Mouse (Mus musculus): ENCODE data around the gene Mapk8ip3. TPM values are rescaled to one million over a fixed set of nuclear protein-coding genes. Genes with fewer than 3 reads are reported as not detected.

Gene Mapk8ip3
- polyA plus RNA-seq, 1 experiment: 60.2 TPM

- Histone ChIP-seq H3K27me3 (ENCODE audit: control insufficient read depth, insufficient read depth, low read length) (no peaks in the 10 kb centered on the region), H3K27ac (ENCODE audit: control insufficient read depth, insufficient read depth, low read depth, low read length) (no peak overlapping the region), H3K36me3 (ENCODE audit: control insufficient read depth, insufficient read depth, low read length) (peaks cover 2% of the 10 kb centered on the region), H3K4me3 (ENCODE audit: control insufficient read depth, low read depth, low read length) (no peak overlapping the region), H3K4me1 (ENCODE audit: control insufficient read depth, insufficient read depth, low read length) (peaks cover 17% of the 10 kb centered on the region)
- TF ChIP-seq POLR2A (IDR thresholded peaks at IDR 0.05; ENCODE audit: control insufficient read depth, low read depth, low read length) (peak; percentile 39; the same call in 1 of the 2 replicates), CTCF (IDR thresholded peaks at IDR 0.05; ENCODE audit: control insufficient read depth, insufficient read depth, insufficient replicate concordance, low read depth, low read length) (no peak)
Observed at GRCm38 (mm10) chr17:24890151-24891092, 46.4 kb downstream of the Mapk8ip3 start.

DNA sequence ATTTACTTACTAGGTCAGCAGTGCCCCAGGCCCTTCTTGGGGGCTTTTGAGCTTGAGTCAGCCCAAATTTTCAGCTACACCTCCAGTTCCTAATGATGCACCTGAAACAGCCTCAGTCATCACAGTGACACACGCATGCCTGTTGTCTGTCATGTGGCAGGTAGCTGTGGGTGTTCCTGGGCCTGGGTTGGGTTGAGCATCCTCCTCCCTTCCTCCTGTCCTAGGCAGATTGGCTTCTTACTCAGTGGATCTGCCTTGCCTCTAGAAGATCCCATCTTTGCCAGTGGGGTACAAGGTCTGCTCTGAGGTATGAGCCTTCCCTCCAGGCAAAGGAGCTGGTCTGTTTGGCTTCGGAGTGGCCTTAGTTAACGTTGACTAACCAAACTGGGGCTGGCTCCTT lies 47.9 kb downstream of the Mapk8ip3 start:
- H3K27me3 ChIP-seq (ENCODE audit: control insufficient read depth, insufficient read depth, low read length): no peaks in the 10 kb centered on the region
- H3K4me1 ChIP-seq (ENCODE audit: control insufficient read depth, insufficient read depth, low read length): peaks cover 13% of the 10 kb centered on the region
- no peak overlapping the region for H3K27ac ChIP-seq (ENCODE audit: control insufficient read depth, insufficient read depth, low read depth, low read length)
- TF ChIP-seq POLR2A (IDR thresholded peaks at IDR 0.05; ENCODE audit: control insufficient read depth, low read depth, low read length) (no peak; the same call in 1 of the 2 replicates), CTCF (IDR thresholded peaks at IDR 0.05; ENCODE audit: control insufficient read depth, insufficient read depth, insufficient replicate concordance, low read depth, low read length) (no peak)
- 0 out of 2 replicates have a peak overlapping the region, but pooled peaks have one; percentile 6 for H3K4me3 ChIP-seq (ENCODE audit: control insufficient read depth, low read depth, low read length)
- H3K36me3 ChIP-seq (ENCODE audit: control insufficient read depth, insufficient read depth, low read length): peaks cover 2% of the 10 kb centered on the region

DNA sequence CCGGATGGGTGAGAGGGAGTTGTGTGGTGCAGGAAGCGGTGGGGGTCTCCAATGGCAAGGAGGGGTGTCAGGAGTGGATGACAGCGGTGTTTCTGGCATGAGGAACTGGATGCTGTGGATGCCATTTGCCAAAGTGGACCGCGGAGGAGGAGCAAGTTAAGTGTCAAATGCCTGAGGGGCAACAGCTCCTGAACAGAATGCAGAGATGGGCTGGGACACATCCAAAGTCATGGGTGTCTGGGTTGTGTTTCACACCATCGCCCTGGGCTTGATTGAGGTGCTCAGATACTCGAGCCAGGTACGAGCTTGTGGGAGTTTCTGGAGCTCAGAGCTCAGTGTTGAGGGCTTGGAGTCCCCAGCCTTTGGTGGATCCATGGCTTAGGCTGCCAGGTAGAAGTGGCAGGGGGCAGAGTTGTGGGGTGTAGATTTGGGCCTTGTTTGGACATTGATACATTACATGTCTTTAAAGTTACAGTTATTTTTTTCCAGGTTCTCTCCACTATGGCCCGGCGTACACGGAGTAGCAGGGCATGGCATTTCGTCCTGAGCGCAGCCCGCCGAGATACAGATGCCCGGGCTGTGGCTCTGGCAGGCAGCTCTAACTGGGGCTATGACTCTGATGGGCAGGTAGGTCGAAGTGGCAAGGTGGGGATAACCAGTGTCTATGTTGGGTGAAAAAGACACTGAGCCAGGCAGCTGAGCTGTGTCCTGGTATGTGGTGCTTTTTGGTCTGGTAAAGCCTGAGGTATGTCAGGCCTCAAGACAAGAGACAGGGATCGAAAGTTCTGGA lies 49.3 kb downstream of the Mapk8ip3 start:
- Histone ChIP-seq H3K36me3 (ENCODE audit: control insufficient read depth, insufficient read depth, low read length) (peaks cover 2% of the 10 kb centered on the region), H3K27ac (ENCODE audit: control insufficient read depth, insufficient read depth, low read depth, low read length) (peak overlapping the region; percentile 98), H3K27me3 (ENCODE audit: control insufficient read depth, insufficient read depth, low read length) (no peaks in the 10 kb centered on the region), H3K4me3 (ENCODE audit: control insufficient read depth, low read depth, low read length) (peak overlapping the region; percentile 99), H3K4me1 (ENCODE audit: control insufficient read depth, insufficient read depth, low read length) (peaks cover 13% of the 10 kb centered on the region)
- TF ChIP-seq CTCF (IDR thresholded peaks at IDR 0.05; ENCODE audit: control insufficient read depth, insufficient read depth, insufficient replicate concordance, low read depth, low read length): no peak
- peak; percentile 46; the same call in 1 of the 2 replicates for TF ChIP-seq POLR2A (IDR thresholded peaks at IDR 0.05; ENCODE audit: control insufficient read depth, low read depth, low read length)

DNA sequence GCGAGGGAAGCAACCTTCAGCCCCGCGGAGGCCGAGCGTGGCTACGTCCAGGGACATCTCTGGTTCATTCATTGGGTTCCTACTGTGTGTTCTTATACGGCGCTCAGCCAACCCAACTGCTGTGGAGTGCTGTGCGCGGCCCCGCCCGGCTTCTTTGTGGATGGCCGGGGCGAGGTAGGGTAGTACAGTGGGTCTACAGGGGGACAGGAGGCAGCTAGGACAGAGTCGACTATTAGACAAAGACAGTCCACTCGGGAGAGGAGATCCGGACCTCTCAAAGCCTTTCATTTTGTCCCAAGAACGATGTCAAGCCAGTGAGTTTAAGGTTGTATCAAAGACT lies 49.9 kb downstream of the Mapk8ip3 start:
- H3K27me3 ChIP-seq (ENCODE audit: control insufficient read depth, insufficient read depth, low read length): no peaks in the 10 kb centered on the region
- peaks cover 13% of the 10 kb centered on the region for H3K4me1 ChIP-seq (ENCODE audit: control insufficient read depth, insufficient read depth, low read length)
- H3K4me3 ChIP-seq (ENCODE audit: control insufficient read depth, low read depth, low read length): peak overlapping the region; percentile 99
- no peak for TF ChIP-seq POLR2A (IDR thresholded peaks at IDR 0.05; ENCODE audit: control insufficient read depth, low read depth, low read length)
- TF ChIP-seq CTCF (IDR thresholded peaks at IDR 0.05; ENCODE audit: control insufficient read depth, insufficient read depth, insufficient replicate concordance, low read depth, low read length): no peak
- H3K27ac ChIP-seq (ENCODE audit: control insufficient read depth, insufficient read depth, low read depth, low read length): peak overlapping the region; percentile 98
- H3K36me3 ChIP-seq (ENCODE audit: control insufficient read depth, insufficient read depth, low read length): peaks cover 2% of the 10 kb centered on the region

DNA sequence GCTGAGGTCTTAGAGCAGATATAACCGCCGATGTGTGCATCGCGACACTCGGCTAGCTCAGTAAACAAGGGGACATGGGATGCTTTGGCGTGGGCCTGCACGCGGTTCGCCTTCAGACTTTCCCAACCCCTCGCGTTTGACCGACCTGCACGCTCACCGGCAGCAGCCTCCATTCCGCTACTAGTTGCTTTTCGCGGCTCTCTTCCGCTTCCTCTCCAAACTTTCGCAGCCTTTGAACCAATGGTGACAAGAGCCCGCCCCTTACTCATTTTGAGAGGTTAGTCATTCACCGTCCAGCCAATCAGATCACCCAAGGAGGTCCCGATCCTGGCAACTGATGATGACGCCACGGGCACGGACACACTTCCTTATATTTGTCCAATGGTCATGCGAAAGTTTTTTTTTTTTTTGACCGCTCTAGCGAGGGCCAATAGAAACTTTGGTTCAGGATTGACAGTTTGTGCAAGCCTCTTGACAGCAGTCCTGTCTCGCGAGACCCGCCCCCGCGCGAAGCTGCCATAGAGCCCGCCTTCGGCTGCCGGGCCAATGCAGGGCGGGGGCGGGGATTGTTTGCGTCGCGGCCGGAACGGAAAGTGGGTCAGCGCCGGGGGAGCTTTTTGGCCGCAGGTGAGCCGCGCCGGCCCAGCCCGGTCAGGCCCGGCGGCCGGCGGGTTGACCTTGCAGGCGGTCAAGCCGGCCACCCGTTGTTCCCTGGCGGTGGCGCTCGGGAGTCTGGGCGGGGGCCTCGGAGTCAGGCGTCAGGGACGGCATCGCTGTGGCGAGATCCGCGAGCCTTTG lies 50.4 kb downstream of the Mapk8ip3 start, which contains the start of the genes Nubp2 and Spsb3:
Nubp2 (minus strand) TSS at position 216 of the 798 bp plus-strand sequence.
Spsb3 (plus strand) TSS at position 510 of the 798 bp plus-strand sequence.
- Histone ChIP-seq H3K27ac (ENCODE audit: control insufficient read depth, insufficient read depth, low read depth, low read length) (peak within 1 kb of the TSS; percentile 98), H3K4me1 (ENCODE audit: control insufficient read depth, insufficient read depth, low read length) (peaks cover 13% of the 10 kb centered on the region), H3K4me3 (ENCODE audit: control insufficient read depth, low read depth, low read length) (peak within 1 kb of the TSS; percentile 99), H3K36me3 (ENCODE audit: control insufficient read depth, insufficient read depth, low read length) (peaks cover 2% of the 10 kb centered on the region), H3K27me3 (ENCODE audit: control insufficient read depth, insufficient read depth, low read length) (no peaks in the 10 kb centered on the region)
- TF ChIP-seq POLR2A (IDR thresholded peaks at IDR 0.05; ENCODE audit: control insufficient read depth, low read depth, low read length) (peak; percentile 54; the same call in 1 of the 2 replicates), CTCF (IDR thresholded peaks at IDR 0.05; ENCODE audit: control insufficient read depth, insufficient read depth, insufficient replicate concordance, low read depth, low read length) (0 out of 2 replicates have a peak, but pooled peaks have one; percentile 18)

GRCm38 (mm10) chr17:24885356-24886133 lies 51.2 kb downstream of the Mapk8ip3 start:
- Histone ChIP-seq H3K36me3 (ENCODE audit: control insufficient read depth, insufficient read depth, low read length) (no peaks in the 10 kb centered on the region; the same call in none of the 2 replicates), H3K27me3 (ENCODE audit: control insufficient read depth, insufficient read depth, low read length) (no peaks in the 10 kb centered on the region), H3K4me3 (ENCODE audit: control insufficient read depth, low read depth, low read length) (peak overlapping the region; percentile 99), H3K27ac (ENCODE audit: control insufficient read depth, insufficient read depth, low read depth, low read length) (peak overlapping the region; percentile 98), H3K4me1 (ENCODE audit: control insufficient read depth, insufficient read depth, low read length) (peaks cover 13% of the 10 kb centered on the region)
- TF ChIP-seq POLR2A (IDR thresholded peaks at IDR 0.05; ENCODE audit: control insufficient read depth, low read depth, low read length): 0 out of 2 replicates have a peak, but pooled peaks have one; percentile 16
- no peak for TF ChIP-seq CTCF (IDR thresholded peaks at IDR 0.05; ENCODE audit: control insufficient read depth, insufficient read depth, insufficient replicate concordance, low read depth, low read length)

All from testis, adult 2 months (tissue).